Mouse (Mus musculus) stomach, postnatal 0 days (tissue): ENCODE data around the gene Camk2b. TPM values are rescaled to one million over a fixed set of nuclear protein-coding genes. Genes with fewer than 3 reads are reported as not detected.

Experiments
- ATAC-seq: fragments of 200-750 bp; cut with Nextera tagmentation; 2 replicates; pipeline ENCODE4 v1.8.0; 2017; ENCODE audit not compliant: low FRiP score, low TSS enrichment
- DNase-seq: peaks from one replicate; pipeline ENCODE4 v3.0.0-alpha.2; 2016; ENCODE audit warnings: low spot score
- H3K27ac ChIP-seq: fragments of 300-500 bp; sonication (generic); replicated peaks from 2 replicates; pipeline ENCODE4 v1.5.1; 2014; ENCODE audit warnings: mild to moderate bottlenecking, control low read depth
- H3K27me3 ChIP-seq: fragments of 300-500 bp; sonication (generic); 2 replicates; pipeline ENCODE4 v1.6.1; 2014; ENCODE audit warnings: low read length; ENCODE audit not compliant: control insufficient read depth, insufficient read depth
- H3K36me3 ChIP-seq: fragments of 300-500 bp; sonication (generic); 2 replicates; pipeline ENCODE4 v1.6.1; 2014; ENCODE audit warnings: low read length, mixed read lengths; ENCODE audit not compliant: control insufficient read depth, insufficient read depth
- H3K4me1 ChIP-seq: fragments of 300-500 bp; sonication (generic); replicated peaks from 2 replicates; pipeline ENCODE4 v1.6.1; 2014; ENCODE audit warnings: antibody characterized with exemption; ENCODE audit not compliant: control insufficient read depth, insufficient read depth
- H3K4me2 ChIP-seq: fragments of 300-500 bp; sonication (generic); replicated peaks from 2 replicates; pipeline ENCODE4 v1.6.1; 2014; ENCODE audit warnings: low read depth, mild to moderate bottlenecking, control low read depth, moderate library complexity
- H3K4me3 ChIP-seq: fragments of 300-500 bp; sonication (generic); 2 replicates; pipeline ENCODE4 v1.5.1; 2014; ENCODE audit warnings: low read depth, low read length, control low read depth
- H3K9ac ChIP-seq: fragments of 300-500 bp; sonication (generic); 2 replicates; pipeline ENCODE4 v1.6.1; 2014; ENCODE audit warnings: mild to moderate bottlenecking, low read length, control low read depth, mixed read lengths
- H3K9me3 ChIP-seq: fragments of 300-500 bp; sonication (generic); 2 replicates; pipeline ENCODE4 v1.6.1; 2016; ENCODE audit warnings: low read length; ENCODE audit not compliant: control insufficient read depth
- CTCF ChIP-seq: IDR thresholded peaks from 2 replicates; pipeline ENCODE4 v1.5.1; 2016; ENCODE audit warnings: antibody characterized with exemption, low read depth, mild to moderate bottlenecking, moderate library complexity
- EP300 ChIP-seq: optimal IDR thresholded peaks from 2 replicates; pipeline ENCODE3; 2016; ENCODE audit warnings: antibody characterized with exemption
- WGBS: fragments of 180-500 bp; shearing (Covaris S2); extraction: QIAGEN DNeasy Blood & Tissue Kit; methylation state at CpG from one replicate; pipeline ENCODE4 v1.1.7; 2014; 5-methylcytosine and 5-hydroxymethylcytosine counted together
- polyA plus RNA-seq: library from polyadenylated mRNA; unstranded; fragments of >200 nt; fragmentation: Nextera tagmentation; extraction: Ambion mirVana; gene quantifications from 2 replicates; pipeline ENCODE4 v1.2.1, GENCODE M21; 2015

Camk2b gene
- polyA plus RNA-seq, 1 experiment from 2014 or later: 4.2 TPM

GRCm38 (mm10) chr11:5924699-5925098, 141.5 kb downstream of the Camk2b start:
- no peak overlapping the region for H3K27ac ChIP-seq
- 61% methylated on average over 8 of the region's 8 CpGs for WGBS
- DNase-seq (no peak), ATAC-seq (no peak)
- no peaks in the 10 kb centered on the region for H3K27me3 ChIP-seq
- H3K4me1 ChIP-seq: no peaks in the 10 kb centered on the region; the same call in 1 of the 2 replicates
- H3K4me3 ChIP-seq: no peak overlapping the region
- H3K36me3 ChIP-seq: no peaks in the 10 kb centered on the region
- TF ChIP-seq CTCF (no peak), EP300 (no peak)
- H3K4me2 ChIP-seq: no peak overlapping the region
- H3K9ac ChIP-seq: no peak overlapping the region
- H3K9me3 ChIP-seq: no peaks in the 10 kb centered on the region

- H3K9me3 ChIP-seq: no peaks in the 10 kb centered on the region
- peak; percentile 75 for DNase-seq
- 30% methylated on average over 16 of the region's 17 CpGs for WGBS
- no peak overlapping the region for H3K27ac ChIP-seq
- no peak overlapping the region for H3K9ac ChIP-seq
- H3K4me3 ChIP-seq: no peak overlapping the region
- no peaks in the 10 kb centered on the region for H3K36me3 ChIP-seq
- no peaks in the 10 kb centered on the region for H3K27me3 ChIP-seq
- H3K4me1 ChIP-seq: no peaks in the 10 kb centered on the region; the same call in 1 of the 2 replicates
- ATAC-seq: peak; percentile 78
- TF ChIP-seq EP300: no peak
- no peak for TF ChIP-seq CTCF
- H3K4me2 ChIP-seq: no peak overlapping the region
Measured at GRCm38 (mm10) chr11:5920323-5920960, 145.7 kb downstream of the Camk2b start.

Other genes with a start within 250 kb of the Camk2b start
- gene Polm, start 228.3 kb downstream of the Camk2b start, polyA plus RNA-seq: 5.7 and 6.3 TPM in 2 replicates
- gene Aebp1, start 204.4 kb downstream of the Camk2b start, polyA plus RNA-seq: 19.6 and 21.9 TPM in 2 replicates
- gene Pold2, start 188.1 kb downstream of the Camk2b start, polyA plus RNA-seq: 49.3 and 51.1 TPM in 2 replicates
- gene Myl7, start 167.6 kb downstream of the Camk2b start, polyA plus RNA-seq: 147 and 150 TPM in 2 replicates
- gene Gck, start 116.3 kb downstream of the Camk2b start, polyA plus RNA-seq: 1.9 and 2.0 TPM in 2 replicates
- 47.0 and 47.7 TPM in 2 replicates for gene Ykt6, start 110.7 kb downstream of the Camk2b start, polyA plus RNA-seq
- 0.27 and 0.33 TPM in 2 replicates for gene A730071L15Rik, start 133.7 kb upstream of the Camk2b start, polyA plus RNA-seq
- 22.1 and 23.3 TPM in 2 replicates for gene Nudcd3, start 134.1 kb upstream of the Camk2b start, polyA plus RNA-seq
- 1.5 TPM in 2 replicates for gene Npc1l1, start 163.8 kb upstream of the Camk2b start, polyA plus RNA-seq
- gene Ddx56, start 201.4 kb upstream of the Camk2b start, polyA plus RNA-seq: 50.3 and 54.7 TPM in 2 replicates
- gene Tmed4, start 208.5 kb upstream of the Camk2b start, polyA plus RNA-seq: 99.1 and 99.8 TPM in 2 replicates
- gene Ogdh, start 225.3 kb upstream of the Camk2b start, polyA plus RNA-seq: 82.3 and 99.8 TPM in 2 replicates